Mouse (Mus musculus): ENCODE results near the gene Fam78a.
A peak's percentile ranks its signal among the peaks of the same experiment; 100 is the strongest.

GRCm38 (mm10) chr2:32083159-32084011, 1.3 kb downstream of the Fam78a start:
- peak; percentile 15; the same call in 1 of the 2 replicates for TF ChIP-seq CTCF (IDR thresholded peaks at IDR 0.05; ENCODE audit: low read depth)
- no peak for TF ChIP-seq EP300 (optimal IDR thresholded peaks at IDR 0.05)
